Mouse (Mus musculus): Measurements from ENCODE around the gene Tmem130.

GRCm38 (mm10) chr5:144793374-144793773 is 31.8 kb upstream of the Tmem130 start:
- TF ChIP-seq POLR2A (IDR thresholded peaks at IDR 0.05; ENCODE audit: low read depth, low read length) (no peak), CTCF (IDR thresholded peaks at IDR 0.05; ENCODE audit: extremely low read depth, insufficient read length, insufficient replicate concordance, low read depth, low read length) (no peak)

Measured in small intestine, adult 2 months (tissue).